Mouse (Mus musculus) spleen, adult 2 months (tissue): ENCODE data around the gene Tnrc18. TPM values are rescaled to one million over a fixed set of nuclear protein-coding genes. Genes with fewer than 3 reads are reported as not detected.

Experiments
- DNase-seq, 2 experiments: peaks; one replicate each; pipeline versions ENCODE4 v3.0.0 to v3.0.0-alpha.2; 2012 to 2021; ENCODE audit warnings: low spot score in 2 of 2, low read depth in 1 of 2
- H3K27ac ChIP-seq: fragments of 200-500 bp; 2 replicates; pipeline ENCODE4 v1.5.1; 2012; ENCODE audit warnings: low read length, inconsistent platforms; ENCODE audit not compliant: insufficient read depth
- H3K27me3 ChIP-seq: fragments of 200-500 bp; 2 replicates; pipeline ENCODE4 v1.6.1; 2012; ENCODE audit warnings: mild to moderate bottlenecking, moderate library complexity, low read length, inconsistent platforms; ENCODE audit not compliant: control insufficient read depth, insufficient read depth
- H3K36me3 ChIP-seq: fragments of 200-500 bp; 2 replicates; pipeline ENCODE4 v1.6.1; 2012; ENCODE audit warnings: mild to moderate bottlenecking, low read length, inconsistent platforms; ENCODE audit not compliant: control insufficient read depth, insufficient read depth
- H3K4me1 ChIP-seq: fragments of 200-500 bp; 2 replicates; pipeline ENCODE4 v1.6.1; 2011; ENCODE audit warnings: inconsistent platforms; ENCODE audit not compliant: control insufficient read depth, insufficient read depth, insufficient read length
- H3K4me3 ChIP-seq: fragments of 200-500 bp; 2 replicates; pipeline ENCODE4 v1.5.1; 2011; ENCODE audit warnings: mild to moderate bottlenecking, inconsistent platforms; ENCODE audit not compliant: insufficient read depth, insufficient read length; ENCODE audit errors: extremely low read depth
- CTCF ChIP-seq: fragments of 200-500 bp; IDR thresholded peaks from 2 replicates; pipeline ENCODE4 v1.5.1; 2011; ENCODE audit warnings: mild to moderate bottlenecking, inconsistent platforms; ENCODE audit not compliant: insufficient read depth, insufficient read length, insufficient replicate concordance; ENCODE audit errors: extremely low read depth
- POLR2A ChIP-seq: fragments of 200-500 bp; IDR thresholded peaks from 2 replicates; pipeline ENCODE4 v1.6.1; 2011; ENCODE audit warnings: low read depth, low read length, inconsistent platforms
- WGBS: fragments of 180-500 bp; shearing (Covaris S2); methylation state at CpG from one replicate; pipeline ENCODE4 v1.1.7; 2018; 5-methylcytosine and 5-hydroxymethylcytosine counted together
- polyA plus RNA-seq: library from polyadenylated mRNA; depleted of rRNA; stranded (reverse); fragments of >200 nt; gene quantifications from 2 replicates; pipeline ENCODE4 v1.2.3, GENCODE M21; 2012

The Tnrc18 gene
- polyA plus RNA-seq, 1 experiment: 37.3 TPM

- Histone ChIP-seq H3K27me3 (no peaks in the 10 kb centered on the region), H3K4me1 (peaks cover 2% of the 10 kb centered on the region; the same call in 1 of the 2 replicates), H3K27ac (no peak overlapping the region), H3K4me3 (no peak overlapping the region), H3K36me3 (peaks cover 27% of the 10 kb centered on the region)
- WGBS: 78% methylated on average over 6 of the region's 6 CpGs
- DNase-seq: no peak
- TF ChIP-seq POLR2A (no peak), CTCF (no peak)
Observed at GRCm38 (mm10) chr5:142778871-142779270, 38.6 kb downstream of the Tnrc18 start.

- no peaks in the 10 kb centered on the region for H3K27me3 ChIP-seq
- DNase-seq: no peak
- 59% methylated on average over 8 of the region's 8 CpGs for WGBS
- H3K27ac ChIP-seq: no peak overlapping the region
- peaks cover 34% of the 10 kb centered on the region for H3K36me3 ChIP-seq
- H3K4me3 ChIP-seq: no peak overlapping the region
- TF ChIP-seq POLR2A (no peak), CTCF (no peak)
- H3K4me1 ChIP-seq: peaks cover 2% of the 10 kb centered on the region; the same call in 1 of the 2 replicates
Observed at GRCm38 (mm10) chr5:142778135-142778534, 39.3 kb downstream of the Tnrc18 start.

- no peaks in the 10 kb centered on the region for H3K27me3 ChIP-seq
- H3K36me3 ChIP-seq: peaks cover 49% of the 10 kb centered on the region
- no peak for DNase-seq
- no peak for TF ChIP-seq POLR2A
- no peak for TF ChIP-seq CTCF
- H3K4me1 ChIP-seq: no peaks in the 10 kb centered on the region
- no peak overlapping the region for H3K27ac ChIP-seq
- no peak overlapping the region for H3K4me3 ChIP-seq
- WGBS: 95% methylated on average over 13 of the region's 13 CpGs
Observed at GRCm38 (mm10) chr5:142776080-142776479, 41.4 kb downstream of the Tnrc18 start.

- 94% methylated on average over 5 of the region's 5 CpGs for WGBS
- H3K4me1 ChIP-seq: no peaks in the 10 kb centered on the region
- no peak overlapping the region for H3K27ac ChIP-seq
- peaks cover 57% of the 10 kb centered on the region for H3K36me3 ChIP-seq
- DNase-seq: no peak
- H3K4me3 ChIP-seq: no peak overlapping the region
- TF ChIP-seq POLR2A: no peak
- TF ChIP-seq CTCF: no peak
- H3K27me3 ChIP-seq: no peaks in the 10 kb centered on the region
Observed at GRCm38 (mm10) chr5:142774771-142775170, 42.7 kb downstream of the Tnrc18 start.

GRCm38 (mm10) chr5:142771964-142772363 lies 45.5 kb downstream of the Tnrc18 start:
- no peak for TF ChIP-seq POLR2A
- no peak for TF ChIP-seq CTCF
- no peak for DNase-seq
- Histone ChIP-seq H3K4me1 (no peaks in the 10 kb centered on the region), H3K27me3 (no peaks in the 10 kb centered on the region), H3K4me3 (no peak overlapping the region), H3K36me3 (peaks cover 61% of the 10 kb centered on the region), H3K27ac (no peak overlapping the region)
- WGBS: 83% methylated on average over 15 of the region's 15 CpGs

GRCm38 (mm10) chr5:142771034-142771433 lies 46.4 kb downstream of the Tnrc18 start:
- 89% methylated on average over 4 of the region's 4 CpGs for WGBS
- TF ChIP-seq POLR2A: no peak
- no peak for TF ChIP-seq CTCF
- Histone ChIP-seq H3K27ac (no peak overlapping the region), H3K4me1 (no peaks in the 10 kb centered on the region), H3K36me3 (peaks cover 56% of the 10 kb centered on the region), H3K4me3 (no peak overlapping the region), H3K27me3 (no peaks in the 10 kb centered on the region)
- DNase-seq: no peak

GRCm38 (mm10) chr5:142769641-142770040 lies 47.8 kb downstream of the Tnrc18 start:
- Histone ChIP-seq H3K36me3 (peaks cover 56% of the 10 kb centered on the region), H3K27ac (no peak overlapping the region), H3K27me3 (no peaks in the 10 kb centered on the region), H3K4me3 (no peak overlapping the region), H3K4me1 (no peaks in the 10 kb centered on the region)
- no peak for DNase-seq
- no peak for TF ChIP-seq CTCF
- TF ChIP-seq POLR2A: no peak
- 93% methylated on average over 5 of the region's 5 CpGs for WGBS
